Mouse (Mus musculus) large intestine, adult 2 months (tissue): ENCODE results near the gene Clk1. TPM values are rescaled to one million over a fixed set of nuclear protein-coding genes. Genes with fewer than 3 reads are reported as not detected.
A peak's percentile ranks its signal among the peaks of the same experiment; 100 is the strongest.
"Not testable (repeated sequence)": the region's sequence is repeated elsewhere in the genome, so short reads cannot be mapped to it uniquely, and the experiment has no call there.

ENCODE experiments used
- DNase-seq: peaks from one replicate; pipeline ENCODE4 v3.0.0-alpha.2; 2012; ENCODE audit warnings: low read depth, low spot score
- WGBS: fragments of 180-500 bp; shearing (Covaris S2); methylation state at CpG from one replicate; pipeline ENCODE4 v1.1.7; 2018; 5-methylcytosine and 5-hydroxymethylcytosine counted together
- polyA plus RNA-seq: library from polyadenylated mRNA; depleted of rRNA; stranded (reverse); fragments of >200 nt; gene quantifications from 2 replicates; pipeline ENCODE4 v1.2.3, GENCODE M21; 2012

Clk1 gene
- polyA plus RNA-seq, 1 experiment: 35.9 TPM

GRCm38 (mm10) chr1:58409553-58410197 is 14.2 kb downstream of the Clk1 start:
- no peak for DNase-seq
- WGBS: 75% methylated on average over 5 of the region's 5 CpGs

- WGBS: 85% methylated on average over 6 of the region's 6 CpGs
- DNase-seq: no peak
Observed at GRCm38 (mm10) chr1:58408141-58408540, 15.7 kb downstream of the Clk1 start.

- 97% methylated on average over 7 of the region's 7 CpGs for WGBS
Observed at GRCm38 (mm10) chr1:58407321-58407720, 16.5 kb downstream of the Clk1 start.

GRCm38 (mm10) chr1:58403745-58404144 is 20.1 kb downstream of the Clk1 start:
- 92% methylated on average over 5 of the region's 5 CpGs for WGBS

More at GRCm38 (mm10) chr1:58407321-58407720, 16.5 kb downstream of the Clk1 start:
- no peak for DNase-seq

GRCm38 (mm10) chr1:58401396-58401795 is 22.5 kb downstream of the Clk1 start:
- WGBS: 91% methylated on average over 6 of the region's 6 CpGs
- DNase-seq: no peak

More at GRCm38 (mm10) chr1:58403745-58404144, 20.1 kb downstream of the Clk1 start:
- DNase-seq: no peak

- no peak for DNase-seq
- 91% methylated on average over 6 of the region's 6 CpGs for whole genome bisulfite sequencing
Observed at GRCm38 (mm10) chr1:58397731-58398130, 26.1 kb downstream of the Clk1 start.

- WGBS: 100% methylated on average over 1 of the region's 1 CpGs
- DNase-seq: no peak
Observed at GRCm38 (mm10) chr1:58396179-58396578, 27.7 kb downstream of the Clk1 start.

- 87% methylated on average over 3 of the region's 3 CpGs for WGBS
- no peak for DNase-seq
Observed at GRCm38 (mm10) chr1:58395341-58395740, 28.5 kb downstream of the Clk1 start.

GRCm38 (mm10) chr1:58393284-58394195 is 30.3 kb downstream of the Clk1 start:
- under 1% methylated on average over 89 of the region's 90 CpGs for WGBS

GRCm38 (mm10) chr1:58392652-58393283 is 31.1 kb downstream of the Clk1 start, which contains the start of gene Bzw1:
Bzw1 (plus strand) TSS chr1:58392898.
- peak; percentile 62 for DNase-seq
- under 1% methylated on average over 60 of the region's 61 CpGs for WGBS

More at GRCm38 (mm10) chr1:58393284-58394195, 30.3 kb downstream of the Clk1 start:
- no peak for DNase-seq

- under 1% methylated on average over 16 of the region's 16 CpGs for WGBS
- no peak for DNase-seq
Observed at GRCm38 (mm10) chr1:58392268-58392651, 31.6 kb downstream of the Clk1 start.

- no peak for DNase-seq
- WGBS: 31% methylated on average over 19 of the region's 19 CpGs
Observed at GRCm38 (mm10) chr1:58391421-58392267, 32.2 kb downstream of the Clk1 start.

GRCm38 (mm10) chr1:58382586-58383281 is 41.1 kb downstream of the Clk1 start:
- 85% methylated on average over 5 of the region's 5 CpGs for WGBS
- no peak for DNase-seq

- DNase-seq: no peak
- WGBS: 79% methylated on average over 3 of the region's 3 CpGs
Observed at GRCm38 (mm10) chr1:58375574-58376147, 48.2 kb downstream of the Clk1 start.

- not testable (repeated sequence) for DNase-seq
- 83% methylated on average over 2 of the region's 2 CpGs for WGBS
Observed at GRCm38 (mm10) chr1:58374266-58374665, 49.6 kb downstream of the Clk1 start.

- no peak for DNase-seq
- 87% methylated on average over 2 of the region's 2 CpGs for WGBS
Observed at GRCm38 (mm10) chr1:58369716-58370115, 54.1 kb downstream of the Clk1 start.

GRCm38 (mm10) chr1:58366737-58367471 is 57.0 kb downstream of the Clk1 start:
- 43% methylated on average over 12 of the region's 12 CpGs for WGBS
- DNase-seq: peak; percentile 76

- no peak for DNase-seq
- WGBS: 96% methylated on average over 3 of the region's 3 CpGs
Observed at GRCm38 (mm10) chr1:58365829-58366228, 58.0 kb downstream of the Clk1 start.
